Mouse (Mus musculus): ENCODE results near the gene Alyref. TPM values are rescaled to one million over a fixed set of nuclear protein-coding genes. Genes with fewer than 3 reads are reported as not detected.

Alyref gene
- polyA plus RNA-seq, 1 experiment from 2014 or later = 406 TPM

- no peaks in the 10 kb centered on the region for H3K27me3 ChIP-seq (replicated peaks; ENCODE audit: control insufficient read depth, insufficient read depth, low read length)
- DNase-seq (ENCODE audit: low spot score) (no peak), ATAC-seq (ENCODE audit: low read depth) (no peak)
- H3K27ac ChIP-seq (replicated peaks; ENCODE audit: low read depth, low read length) = no peak overlapping the region
- peaks cover 50% of the 10 kb centered on the region for H3K36me3 ChIP-seq (ENCODE audit: control insufficient read depth, insufficient read depth, low read length)
- H3K9ac ChIP-seq (ENCODE audit: low read depth, low read length) = no peak overlapping the region
- no peaks in the 10 kb centered on the region for H3K9me3 ChIP-seq (ENCODE audit: control insufficient read depth, low read length)
- WGBS = 92% methylated on average over 14 of the region's 14 CpGs
- H3K4me1 ChIP-seq (ENCODE audit: control insufficient read depth, insufficient read depth, low read length) = peaks cover 10% of the 10 kb centered on the region
- no peak overlapping the region for H3K4me2 ChIP-seq (ENCODE audit: low read depth, low read length)
- no peak overlapping the region for H3K4me3 ChIP-seq (ENCODE audit: low read depth, low read length)
Observed at GRCm38 (mm10) chr11:120620195-120620594, 22.0 kb upstream of the Alyref start.

GRCm38 (mm10) chr11:120618619-120619535 is 20.7 kb upstream of the Alyref start:
- 93% methylated on average over 25 of the region's 25 CpGs for WGBS
- no peak overlapping the region for H3K4me2 ChIP-seq (ENCODE audit: low read depth, low read length)
- H3K4me3 ChIP-seq (ENCODE audit: low read depth, low read length) = no peak overlapping the region
- DNase-seq (ENCODE audit: low spot score) (no peak), ATAC-seq (ENCODE audit: low read depth) (no peak)
- H3K27ac ChIP-seq (replicated peaks; ENCODE audit: low read depth, low read length) = no peak overlapping the region
- H3K9me3 ChIP-seq (ENCODE audit: control insufficient read depth, low read length) = no peaks in the 10 kb centered on the region
- H3K4me1 ChIP-seq (ENCODE audit: control insufficient read depth, insufficient read depth, low read length) = peaks cover 8% of the 10 kb centered on the region
- no peaks in the 10 kb centered on the region for H3K27me3 ChIP-seq (replicated peaks; ENCODE audit: control insufficient read depth, insufficient read depth, low read length)
- no peak overlapping the region for H3K9ac ChIP-seq (ENCODE audit: low read depth, low read length)
- peaks cover 57% of the 10 kb centered on the region for H3K36me3 ChIP-seq (ENCODE audit: control insufficient read depth, insufficient read depth, low read length)

GRCm38 (mm10) chr11:120617519-120618112 is 19.5 kb upstream of the Alyref start, which contains the start of gene Pcyt2:
Gene Pcyt2 (minus strand): TSS chr11:120617936.
- no peaks in the 10 kb centered on the region for H3K27me3 ChIP-seq (replicated peaks; ENCODE audit: control insufficient read depth, insufficient read depth, low read length)
- H3K4me3 ChIP-seq (ENCODE audit: low read depth, low read length) = peak within 1 kb of the TSS; percentile 88
- H3K36me3 ChIP-seq (ENCODE audit: control insufficient read depth, insufficient read depth, low read length) = peaks cover 62% of the 10 kb centered on the region
- WGBS = under 1% methylated on average over 43 of the region's 56 CpGs
- DNase-seq (ENCODE audit: low spot score) (peak; percentile 94), ATAC-seq (ENCODE audit: low read depth) (peak; percentile 95)
- H3K27ac ChIP-seq (replicated peaks; ENCODE audit: low read depth, low read length) = peak within 1 kb of the TSS; percentile 61; the same call in 1 of the 2 replicates
- peak within 1 kb of the TSS; percentile 85 for H3K4me2 ChIP-seq (ENCODE audit: low read depth, low read length)
- H3K9ac ChIP-seq (ENCODE audit: low read depth, low read length) = peak within 1 kb of the TSS; percentile 82
- peaks cover 8% of the 10 kb centered on the region for H3K4me1 ChIP-seq (ENCODE audit: control insufficient read depth, insufficient read depth, low read length)
- H3K9me3 ChIP-seq (ENCODE audit: control insufficient read depth, low read length) = no peaks in the 10 kb centered on the region

GRCm38 (mm10) chr11:120616617-120617294 is 18.6 kb upstream of the Alyref start:
- H3K4me2 ChIP-seq (ENCODE audit: low read depth, low read length) = peak overlapping the region; percentile 85
- peak overlapping the region; percentile 82 for H3K9ac ChIP-seq (ENCODE audit: low read depth, low read length)
- DNase-seq (ENCODE audit: low spot score) = no peak
- peaks cover 8% of the 10 kb centered on the region for H3K4me1 ChIP-seq (ENCODE audit: control insufficient read depth, insufficient read depth, low read length)
- ATAC-seq (ENCODE audit: low read depth) = no peak
- H3K9me3 ChIP-seq (ENCODE audit: control insufficient read depth, low read length) = no peaks in the 10 kb centered on the region
- no peaks in the 10 kb centered on the region for H3K27me3 ChIP-seq (replicated peaks; ENCODE audit: control insufficient read depth, insufficient read depth, low read length)
- H3K4me3 ChIP-seq (ENCODE audit: low read depth, low read length) = peak overlapping the region; percentile 88
- WGBS = 40% methylated on average over 4 of the region's 4 CpGs
- H3K36me3 ChIP-seq (ENCODE audit: control insufficient read depth, insufficient read depth, low read length) = peaks cover 63% of the 10 kb centered on the region
- H3K27ac ChIP-seq (replicated peaks; ENCODE audit: low read depth, low read length) = no peak overlapping the region

GRCm38 (mm10) chr11:120615606-120616203 is 17.5 kb upstream of the Alyref start:
- 0 out of 2 replicates have a peak overlapping the region, but pooled peaks have one; percentile 3 for H3K9ac ChIP-seq (ENCODE audit: low read depth, low read length)
- no peak for DNase-seq (ENCODE audit: low spot score)
- no peak overlapping the region for H3K4me2 ChIP-seq (ENCODE audit: low read depth, low read length)
- WGBS = 89% methylated on average over 11 of the region's 11 CpGs
- no peak for ATAC-seq (ENCODE audit: low read depth)
- peaks cover 66% of the 10 kb centered on the region for H3K36me3 ChIP-seq (ENCODE audit: control insufficient read depth, insufficient read depth, low read length)
- H3K4me1 ChIP-seq (ENCODE audit: control insufficient read depth, insufficient read depth, low read length) = peaks cover 8% of the 10 kb centered on the region
- H3K4me3 ChIP-seq (ENCODE audit: low read depth, low read length) = no peak overlapping the region
- H3K9me3 ChIP-seq (ENCODE audit: control insufficient read depth, low read length) = no peaks in the 10 kb centered on the region
- H3K27ac ChIP-seq (replicated peaks; ENCODE audit: low read depth, low read length) = no peak overlapping the region
- H3K27me3 ChIP-seq (replicated peaks; ENCODE audit: control insufficient read depth, insufficient read depth, low read length) = no peaks in the 10 kb centered on the region

GRCm38 (mm10) chr11:120615167-120615566 is 17.0 kb upstream of the Alyref start:
- H3K4me3 ChIP-seq (ENCODE audit: low read depth, low read length) = no peak overlapping the region
- no peak overlapping the region for H3K9ac ChIP-seq (ENCODE audit: low read depth, low read length)
- peaks cover 8% of the 10 kb centered on the region for H3K4me1 ChIP-seq (ENCODE audit: control insufficient read depth, insufficient read depth, low read length)
- peaks cover 65% of the 10 kb centered on the region for H3K36me3 ChIP-seq (ENCODE audit: control insufficient read depth, insufficient read depth, low read length)
- DNase-seq (ENCODE audit: low spot score) (no peak), ATAC-seq (ENCODE audit: low read depth) (no peak)
- no peak overlapping the region for H3K4me2 ChIP-seq (ENCODE audit: low read depth, low read length)
- no peak overlapping the region for H3K27ac ChIP-seq (replicated peaks; ENCODE audit: low read depth, low read length)
- 93% methylated on average over 6 of the region's 6 CpGs for WGBS
- H3K27me3 ChIP-seq (replicated peaks; ENCODE audit: control insufficient read depth, insufficient read depth, low read length) = no peaks in the 10 kb centered on the region
- no peaks in the 10 kb centered on the region for H3K9me3 ChIP-seq (ENCODE audit: control insufficient read depth, low read length)

GRCm38 (mm10) chr11:120613976-120614375 is 15.8 kb upstream of the Alyref start:
- Histone ChIP-seq H3K4me1 (ENCODE audit: control insufficient read depth, insufficient read depth, low read length) (peaks cover 8% of the 10 kb centered on the region), H3K9ac (ENCODE audit: low read depth, low read length) (no peak overlapping the region), H3K27me3 (replicated peaks; ENCODE audit: control insufficient read depth, insufficient read depth, low read length) (peaks cover 4% of the 10 kb centered on the region; the same call in 1 of the 2 replicates), H3K4me2 (ENCODE audit: low read depth, low read length) (no peak overlapping the region), H3K36me3 (ENCODE audit: control insufficient read depth, insufficient read depth, low read length) (peaks cover 55% of the 10 kb centered on the region), H3K4me3 (ENCODE audit: low read depth, low read length) (no peak overlapping the region), H3K9me3 (ENCODE audit: control insufficient read depth, low read length) (no peaks in the 10 kb centered on the region), H3K27ac (replicated peaks; ENCODE audit: low read depth, low read length) (no peak overlapping the region)
- ATAC-seq (ENCODE audit: low read depth) = no peak
- DNase-seq (ENCODE audit: low spot score) = no peak
- WGBS = 88% methylated on average over 8 of the region's 8 CpGs

GRCm38 (mm10) chr11:120613481-120613972 is 15.4 kb upstream of the Alyref start:
- peaks cover 50% of the 10 kb centered on the region for H3K36me3 ChIP-seq (ENCODE audit: control insufficient read depth, insufficient read depth, low read length)
- 88% methylated on average over 10 of the region's 10 CpGs for WGBS
- peaks cover 9% of the 10 kb centered on the region for H3K4me1 ChIP-seq (ENCODE audit: control insufficient read depth, insufficient read depth, low read length)
- peaks cover 8% of the 10 kb centered on the region; the same call in 1 of the 2 replicates for H3K27me3 ChIP-seq (replicated peaks; ENCODE audit: control insufficient read depth, insufficient read depth, low read length)
- no peak overlapping the region for H3K4me2 ChIP-seq (ENCODE audit: low read depth, low read length)
- no peak for DNase-seq (ENCODE audit: low spot score)
- ATAC-seq (ENCODE audit: low read depth) = no peak
- H3K9me3 ChIP-seq (ENCODE audit: control insufficient read depth, low read length) = no peaks in the 10 kb centered on the region
- no peak overlapping the region for H3K27ac ChIP-seq (replicated peaks; ENCODE audit: low read depth, low read length)
- H3K4me3 ChIP-seq (ENCODE audit: low read depth, low read length) = no peak overlapping the region
- no peak overlapping the region for H3K9ac ChIP-seq (ENCODE audit: low read depth, low read length)

Data from embryonic facial prominence, embryonic 14.5 days (tissue).